Mouse (Mus musculus): ENCODE data around the gene Thada. TPM values are rescaled to one million over a fixed set of nuclear protein-coding genes. Genes with fewer than 3 reads are reported as not detected.

The Thada gene
- polyA plus RNA-seq, 1 experiment from 2014 or later: 1.6 TPM

DNA sequence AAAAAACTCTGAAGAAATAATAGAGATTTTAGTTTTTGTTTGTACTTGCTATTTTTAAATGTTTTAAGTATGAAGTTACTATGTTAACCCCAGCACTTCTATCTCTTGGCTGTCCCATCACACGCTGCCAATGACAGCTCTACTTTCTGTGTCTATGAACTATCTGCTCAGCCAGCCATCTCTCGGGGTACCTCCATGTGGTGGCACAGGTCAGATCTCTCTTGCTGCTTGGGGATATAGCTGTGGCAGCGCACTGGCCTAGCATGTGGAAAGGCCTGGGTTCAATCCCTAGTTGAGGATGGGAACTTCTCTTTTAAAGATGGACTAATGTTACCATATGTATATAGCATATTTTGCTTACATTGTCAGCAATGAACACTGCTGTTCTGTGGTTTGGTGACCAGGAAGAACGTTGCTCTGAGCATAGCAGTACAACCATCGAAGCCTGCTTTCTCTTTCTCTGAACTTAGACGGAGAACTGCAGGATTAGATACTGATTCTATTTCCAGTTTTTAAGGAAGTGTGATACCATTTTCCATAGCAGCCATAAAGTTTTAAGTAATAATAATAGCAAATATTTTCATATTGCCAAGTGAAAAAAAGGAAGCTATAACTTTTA, 198.4 kb downstream of the Thada start:
- no peak for ATAC-seq (ENCODE audit: low FRiP score, low TSS enrichment)
- TF ChIP-seq EP300 (optimal IDR thresholded peaks at IDR 0.05): no peak
- no peak for TF ChIP-seq CTCF (IDR thresholded peaks at IDR 0.05; ENCODE audit: low read depth)
- Histone ChIP-seq H3K4me1 (replicated peaks; ENCODE audit: control insufficient read depth, insufficient read depth) (peaks cover 17% of the 10 kb centered on the region), H3K27ac (replicated peaks) (peak overlapping the region; percentile 65; the same call in 1 of the 2 replicates), H3K9me3 (ENCODE audit: control insufficient read depth, low read length) (no peaks in the 10 kb centered on the region), H3K36me3 (ENCODE audit: control insufficient read depth, insufficient read depth, low read length) (no peaks in the 10 kb centered on the region), H3K27me3 (ENCODE audit: control insufficient read depth, insufficient read depth, low read length) (no peaks in the 10 kb centered on the region), H3K4me2 (replicated peaks; ENCODE audit: low read depth) (no peak overlapping the region), H3K4me3 (ENCODE audit: low read depth, low read length) (no peak overlapping the region), H3K9ac (ENCODE audit: low read length) (no peak overlapping the region)
- WGBS: 78% methylated on average over 6 of the region's 6 CpGs
- no peak for DNase-seq (ENCODE audit: low spot score)

DNA sequence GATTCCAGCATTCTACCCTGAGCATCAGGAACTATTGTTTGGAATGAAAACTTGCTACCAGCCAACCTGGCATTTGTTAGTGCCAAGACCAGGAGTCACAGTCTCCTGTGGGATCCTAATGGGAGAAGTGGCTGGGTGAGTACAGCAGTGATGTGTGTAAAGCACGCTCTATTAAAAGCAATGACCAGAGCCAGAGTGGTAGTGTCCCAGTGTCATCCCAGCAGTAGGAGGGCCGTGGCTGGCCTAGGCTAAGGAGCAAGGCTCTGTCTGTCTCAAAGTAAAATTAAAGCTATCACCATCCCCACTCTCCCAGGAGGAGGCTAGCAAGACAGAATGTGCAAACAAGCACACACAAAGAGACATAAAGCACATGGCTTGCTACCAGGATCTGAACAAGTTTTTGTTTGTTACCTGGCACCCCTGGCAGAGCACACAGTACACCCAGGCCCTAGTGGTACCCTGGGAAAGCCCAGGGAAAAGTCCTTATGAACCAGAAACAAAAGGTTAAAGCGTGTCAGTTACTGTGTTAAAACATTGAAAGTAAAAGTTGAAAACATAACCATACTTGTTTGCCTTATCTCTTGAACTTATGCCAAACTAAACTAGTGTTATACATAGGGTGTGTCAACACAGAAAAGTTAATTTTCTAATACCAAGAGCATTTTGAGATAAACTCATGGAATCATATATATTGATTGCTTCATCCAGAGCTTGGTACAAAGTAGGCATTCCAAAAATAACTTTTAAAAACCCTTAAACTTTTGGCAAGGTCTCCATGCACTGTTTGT, 199.7 kb downstream of the Thada start:
- ATAC-seq (ENCODE audit: low FRiP score, low TSS enrichment): peak; percentile 59
- Histone ChIP-seq H3K4me2 (replicated peaks; ENCODE audit: low read depth) (no peak overlapping the region), H3K4me1 (replicated peaks; ENCODE audit: control insufficient read depth, insufficient read depth) (peaks cover 17% of the 10 kb centered on the region), H3K9ac (ENCODE audit: low read length) (peak overlapping the region; percentile 45; the same call in 1 of the 2 replicates), H3K27me3 (ENCODE audit: control insufficient read depth, insufficient read depth, low read length) (no peaks in the 10 kb centered on the region), H3K27ac (replicated peaks) (peak overlapping the region; percentile 90), H3K9me3 (ENCODE audit: control insufficient read depth, low read length) (no peaks in the 10 kb centered on the region), H3K4me3 (ENCODE audit: low read depth, low read length) (no peak overlapping the region), H3K36me3 (ENCODE audit: control insufficient read depth, insufficient read depth, low read length) (no peaks in the 10 kb centered on the region)
- peak; percentile 47 for DNase-seq (ENCODE audit: low spot score)
- 46% methylated on average over 3 of the region's 3 CpGs for WGBS
- TF ChIP-seq CTCF (IDR thresholded peaks at IDR 0.05; ENCODE audit: low read depth) (peak; percentile 26; the same call in 1 of the 2 replicates), EP300 (optimal IDR thresholded peaks at IDR 0.05) (peak; percentile 11)

DNA sequence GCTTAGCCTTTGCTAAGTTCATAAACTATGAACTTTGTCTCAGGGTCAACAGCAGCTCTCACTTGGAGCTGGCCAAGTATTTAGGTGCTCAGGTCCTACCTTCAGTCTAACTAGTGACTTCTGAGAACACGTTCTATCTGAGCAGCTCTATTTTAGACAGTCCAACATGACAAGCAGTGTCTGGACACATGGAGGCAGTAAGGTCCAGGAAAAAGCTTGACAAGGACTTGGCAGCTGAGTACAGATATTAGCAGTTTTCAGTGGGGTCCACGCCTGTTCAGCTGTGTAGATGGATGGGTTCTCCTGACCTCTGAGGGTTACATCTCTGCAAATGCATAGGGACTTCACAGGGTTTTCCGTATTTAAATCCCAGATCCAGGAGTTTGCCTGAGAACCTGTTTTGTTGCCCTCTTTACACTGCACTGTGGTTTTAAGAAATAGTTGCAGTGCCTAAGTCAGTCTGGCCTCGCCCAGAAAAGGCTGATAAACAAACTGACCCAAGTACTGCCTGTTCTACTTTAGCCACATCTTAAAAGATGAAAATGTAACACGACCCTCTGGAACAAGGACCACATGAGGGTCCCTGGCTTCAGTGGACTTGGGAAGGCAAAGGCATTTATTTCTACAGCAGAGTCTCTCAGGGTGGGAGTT, 200.4 kb downstream of the Thada start:
- Histone ChIP-seq H3K27ac (replicated peaks) (peak overlapping the region; percentile 90), H3K27me3 (ENCODE audit: control insufficient read depth, insufficient read depth, low read length) (no peaks in the 10 kb centered on the region), H3K4me3 (ENCODE audit: low read depth, low read length) (no peak overlapping the region), H3K4me2 (replicated peaks; ENCODE audit: low read depth) (no peak overlapping the region), H3K9ac (ENCODE audit: low read length) (peak overlapping the region; percentile 45; the same call in 1 of the 2 replicates), H3K36me3 (ENCODE audit: control insufficient read depth, insufficient read depth, low read length) (no peaks in the 10 kb centered on the region), H3K9me3 (ENCODE audit: control insufficient read depth, low read length) (no peaks in the 10 kb centered on the region), H3K4me1 (replicated peaks; ENCODE audit: control insufficient read depth, insufficient read depth) (peaks cover 17% of the 10 kb centered on the region)
- 27% methylated on average over 5 of the region's 5 CpGs for WGBS
- TF ChIP-seq CTCF (IDR thresholded peaks at IDR 0.05; ENCODE audit: low read depth): peak; percentile 63
- no peak for TF ChIP-seq EP300 (optimal IDR thresholded peaks at IDR 0.05)
- DNase-seq (ENCODE audit: low spot score) (no peak), ATAC-seq (ENCODE audit: low FRiP score, low TSS enrichment) (no peak)

DNA sequence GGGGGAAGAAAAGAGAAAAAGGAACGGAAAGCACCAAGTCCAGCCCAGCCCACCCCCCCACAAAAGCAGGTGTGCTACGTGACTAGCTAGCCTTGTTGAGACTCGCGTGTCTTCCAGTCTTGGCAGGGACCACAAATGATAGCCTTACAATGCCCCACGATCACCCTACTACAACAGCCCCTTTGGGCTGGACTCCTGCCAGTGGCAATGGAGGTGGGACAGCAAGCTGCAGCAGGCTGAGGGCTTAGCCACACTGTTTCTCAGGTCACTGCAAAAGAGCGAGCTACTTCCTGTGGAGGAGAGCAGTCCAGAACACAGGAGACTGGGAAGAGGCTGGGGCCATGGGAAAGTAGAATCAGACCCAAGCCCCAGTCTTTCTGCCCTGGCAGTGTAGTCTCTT, 201.7 kb downstream of the Thada start:
- TF ChIP-seq EP300 (optimal IDR thresholded peaks at IDR 0.05) (no peak), CTCF (IDR thresholded peaks at IDR 0.05; ENCODE audit: low read depth) (no peak)
- H3K4me3 ChIP-seq (ENCODE audit: low read depth, low read length): no peak overlapping the region
- no peak overlapping the region for H3K4me2 ChIP-seq (replicated peaks; ENCODE audit: low read depth)
- H3K27ac ChIP-seq (replicated peaks): peak overlapping the region; percentile 90
- DNase-seq (ENCODE audit: low spot score): no peak
- H3K27me3 ChIP-seq (ENCODE audit: control insufficient read depth, insufficient read depth, low read length): no peaks in the 10 kb centered on the region
- no peak overlapping the region for H3K9ac ChIP-seq (ENCODE audit: low read length)
- no peaks in the 10 kb centered on the region for H3K9me3 ChIP-seq (ENCODE audit: control insufficient read depth, low read length)
- 40% methylated on average over 6 of the region's 6 CpGs for WGBS
- H3K4me1 ChIP-seq (replicated peaks; ENCODE audit: control insufficient read depth, insufficient read depth): peaks cover 17% of the 10 kb centered on the region
- H3K36me3 ChIP-seq (ENCODE audit: control insufficient read depth, insufficient read depth, low read length): no peaks in the 10 kb centered on the region
- ATAC-seq (ENCODE audit: low FRiP score, low TSS enrichment): no peak

DNA sequence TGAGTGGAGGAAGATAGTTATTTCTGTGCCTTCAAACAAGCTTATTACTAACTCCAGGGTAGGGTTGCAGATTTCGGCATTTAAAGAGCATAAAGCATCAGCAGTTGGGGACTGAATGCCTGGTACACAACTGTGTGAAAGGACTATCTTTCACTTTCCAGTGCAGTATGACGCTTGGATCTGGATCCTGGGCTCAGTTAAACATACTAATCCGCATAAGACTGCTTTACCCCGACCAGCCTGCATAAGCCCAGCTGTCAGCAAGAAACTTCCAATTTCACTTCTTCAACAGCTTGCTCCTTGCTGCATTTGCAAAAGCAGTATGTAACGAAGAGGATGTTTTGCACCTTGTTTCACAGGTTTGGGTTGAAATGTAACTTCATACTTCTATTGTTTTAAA, 202.4 kb downstream of the Thada start:
- no peaks in the 10 kb centered on the region for H3K27me3 ChIP-seq (ENCODE audit: control insufficient read depth, insufficient read depth, low read length)
- H3K4me3 ChIP-seq (ENCODE audit: low read depth, low read length): no peak overlapping the region
- peak overlapping the region; percentile 90 for H3K27ac ChIP-seq (replicated peaks)
- H3K9ac ChIP-seq (ENCODE audit: low read length): no peak overlapping the region
- 32% methylated on average over 5 of the region's 5 CpGs for WGBS
- no peak for DNase-seq (ENCODE audit: low spot score)
- peaks cover 17% of the 10 kb centered on the region for H3K4me1 ChIP-seq (replicated peaks; ENCODE audit: control insufficient read depth, insufficient read depth)
- H3K36me3 ChIP-seq (ENCODE audit: control insufficient read depth, insufficient read depth, low read length): no peaks in the 10 kb centered on the region
- no peak overlapping the region for H3K4me2 ChIP-seq (replicated peaks; ENCODE audit: low read depth)
- TF ChIP-seq EP300 (optimal IDR thresholded peaks at IDR 0.05) (no peak), CTCF (IDR thresholded peaks at IDR 0.05; ENCODE audit: low read depth) (no peak)
- no peaks in the 10 kb centered on the region for H3K9me3 ChIP-seq (ENCODE audit: control insufficient read depth, low read length)
- no peak for ATAC-seq (ENCODE audit: low FRiP score, low TSS enrichment)

Data from stomach, postnatal 0 days (tissue).